Mouse (Mus musculus) left cerebral cortex, postnatal 4 days (tissue): Measurements from ENCODE around the gene Vangl1. TPM values are rescaled to one million over a fixed set of nuclear protein-coding genes. Genes with fewer than 3 reads are reported as not detected.
A peak's percentile ranks its signal among the peaks of the same experiment; 100 is the strongest.
"Not testable (repeated sequence)": the region's sequence is repeated elsewhere in the genome, so short reads cannot be mapped to it uniquely, and the experiment has no call there.

Experiments
- DNase-seq: peaks from one replicate; pipeline ENCODE4 v3.0.0-alpha.2; 2022
- intact Hi-C: fragments of 180-260 bp; cut with DNase I; formaldehyde crosslinking; loops from one replicate; pipeline ENCODE4 v1.15.1; 2025
- total RNA-seq, 2 experiments: library from RNA; stranded (reverse); gene quantifications; 2 replicates each; pipeline ENCODE4 v1.2.3; 2021

The Vangl1 gene
- total RNA-seq, 2 experiments from 2014 or later: 10.4 to 12.8 TPM

DNA sequence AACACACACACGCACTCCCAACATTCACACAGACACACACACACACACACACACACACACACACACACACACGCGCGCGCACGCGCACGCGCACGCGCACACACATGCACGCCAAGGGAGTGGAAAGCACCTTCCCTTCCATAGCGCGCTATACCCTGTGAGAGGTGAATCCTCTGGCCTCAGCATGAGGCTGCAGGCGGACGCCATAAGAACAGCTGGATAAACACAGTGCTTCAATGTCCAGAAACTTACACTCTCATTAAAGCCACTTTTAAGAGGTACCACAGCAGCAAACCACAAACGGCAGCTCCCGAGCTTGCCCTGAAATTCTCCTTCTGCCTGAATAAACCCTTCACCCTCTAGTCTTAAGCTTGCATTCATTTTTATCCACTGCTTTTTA lies 28.8 kb downstream of the Vangl1 start:
- no peak for DNase-seq
- intact Hi-C loops: no loop called here

DNA sequence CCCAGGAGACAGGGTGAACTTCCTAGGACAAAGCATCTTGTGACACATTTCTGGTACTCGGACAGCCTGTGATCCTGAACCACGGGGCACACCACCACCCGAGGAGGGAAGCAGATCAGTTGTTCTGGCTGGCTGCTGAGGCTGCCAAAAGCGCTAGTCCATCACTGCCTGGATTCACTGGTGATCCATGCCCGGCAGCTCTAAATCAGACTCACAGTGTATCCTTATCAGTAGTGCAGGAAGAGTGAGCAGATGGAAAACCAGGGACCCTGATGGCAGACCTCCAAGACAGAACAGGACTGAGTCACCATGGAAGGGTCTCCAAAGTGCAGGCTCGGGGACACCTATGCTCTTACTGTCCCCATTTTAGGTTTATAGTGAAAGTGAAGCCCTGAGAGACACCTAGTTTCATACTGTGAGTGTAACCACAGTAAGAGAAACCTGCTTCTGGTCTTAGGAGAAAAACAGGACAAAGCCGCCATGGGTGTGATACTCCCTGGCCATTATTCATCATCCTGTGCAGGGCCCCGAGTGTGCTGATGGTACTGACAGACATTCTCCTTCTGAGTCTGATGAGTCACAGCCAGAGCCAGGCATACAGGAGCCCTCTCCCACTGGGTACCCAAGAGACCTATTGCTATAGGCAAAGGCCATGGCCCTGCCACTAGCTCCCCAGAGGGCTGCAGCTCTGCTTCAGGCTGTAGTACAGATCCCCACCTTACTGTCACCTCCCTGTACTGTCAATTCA lies 30.2 kb downstream of the Vangl1 start:
- DNase-seq: no peak
- intact Hi-C loops: no loop called here

- intact Hi-C loops: no loop called here
- peak; percentile 97 for DNase-seq
Measured at GRCm38 (mm10) chr3:102169197-102169905, 35.1 kb downstream of the Vangl1 start.

GRCm38 (mm10) chr3:102167555-102168210 lies 36.8 kb downstream of the Vangl1 start:
- no peak for DNase-seq
- intact Hi-C loops: no loop called here

GRCm38 (mm10) chr3:102166794-102167193 lies 37.7 kb downstream of the Vangl1 start:
- DNase-seq: no peak
- intact Hi-C loops: no loop called here

DNA sequence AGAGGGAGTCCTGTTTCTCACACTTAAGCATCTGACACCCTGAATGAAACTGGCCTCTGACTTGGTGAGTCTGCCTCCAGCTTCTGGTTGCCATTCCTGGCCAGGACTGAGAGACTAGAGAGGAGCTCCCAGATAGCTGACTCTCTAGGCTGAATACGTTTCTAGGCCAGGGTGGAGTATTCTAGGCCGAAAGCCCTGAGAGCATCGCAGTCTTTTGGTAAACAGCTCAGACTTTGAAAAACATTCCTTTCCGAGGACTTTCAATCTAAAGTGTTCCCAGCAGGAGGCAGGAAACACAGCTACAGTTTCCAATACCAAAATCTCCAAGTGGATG lies 38.2 kb downstream of the Vangl1 start:
- intact Hi-C loops: no loop called here
- no peak for DNase-seq

GRCm38 (mm10) chr3:102165536-102166286 lies 38.8 kb downstream of the Vangl1 start:
- DNase-seq: no peak
- intact Hi-C loops: no loop called here

- intact Hi-C loops: no loop called here
- no peak for DNase-seq
Measured at GRCm38 (mm10) chr3:102164911-102165310, 39.6 kb downstream of the Vangl1 start.

- DNase-seq, intact Hi-C loops: not testable (repeated sequence)
Measured at GRCm38 (mm10) chr3:102163861-102164260, 40.6 kb downstream of the Vangl1 start.

DNA sequence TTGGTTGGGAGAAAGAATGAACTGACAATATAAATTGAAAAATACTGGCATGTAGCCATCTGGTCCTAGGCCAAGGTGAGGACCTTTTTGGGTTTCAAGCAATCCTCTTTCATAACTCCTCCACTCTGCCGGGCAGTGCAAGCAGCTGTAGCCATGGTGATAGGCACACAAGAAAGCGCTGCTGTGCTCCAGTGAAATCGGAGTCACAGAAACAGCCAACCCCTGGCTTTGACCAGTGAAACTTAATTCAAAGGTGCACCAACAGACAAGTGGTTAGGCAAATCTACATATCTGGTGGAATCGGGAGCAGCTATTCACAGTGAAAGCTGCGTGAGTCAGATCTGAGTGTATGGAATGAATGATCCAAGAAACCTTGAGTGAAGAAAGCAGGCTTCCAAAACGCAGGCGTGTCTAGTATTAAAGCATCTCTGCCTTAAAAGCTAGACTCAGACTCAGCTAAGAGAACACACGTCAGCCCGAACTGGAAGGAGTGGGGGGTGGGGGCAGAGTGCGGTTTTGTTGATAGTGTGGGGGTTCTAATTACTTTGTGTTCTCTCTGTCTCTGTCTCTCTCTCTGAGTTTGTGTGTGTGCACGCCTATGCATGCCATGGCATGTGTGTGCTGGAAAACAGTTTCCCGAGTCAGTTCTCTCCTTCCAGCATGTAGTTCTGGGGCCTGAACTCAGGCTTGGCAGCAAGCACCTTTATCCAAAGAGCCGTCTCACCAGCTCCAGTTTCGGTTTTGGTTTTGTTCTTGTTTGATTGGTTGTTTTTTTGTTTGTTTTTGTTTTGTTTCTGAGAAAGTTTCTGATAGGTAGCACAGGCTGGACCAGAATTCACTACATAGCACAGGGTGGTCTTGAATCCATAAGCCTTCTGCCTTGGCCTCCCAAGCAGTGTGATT lies 44.8 kb downstream of the Vangl1 start:
- intact Hi-C loops: loop anchor here (2.0 kb wide), 1 partner anchor 65 kb away; no protein-coding TSS in a partner anchor
- DNase-seq: peak; percentile 35

DNA sequence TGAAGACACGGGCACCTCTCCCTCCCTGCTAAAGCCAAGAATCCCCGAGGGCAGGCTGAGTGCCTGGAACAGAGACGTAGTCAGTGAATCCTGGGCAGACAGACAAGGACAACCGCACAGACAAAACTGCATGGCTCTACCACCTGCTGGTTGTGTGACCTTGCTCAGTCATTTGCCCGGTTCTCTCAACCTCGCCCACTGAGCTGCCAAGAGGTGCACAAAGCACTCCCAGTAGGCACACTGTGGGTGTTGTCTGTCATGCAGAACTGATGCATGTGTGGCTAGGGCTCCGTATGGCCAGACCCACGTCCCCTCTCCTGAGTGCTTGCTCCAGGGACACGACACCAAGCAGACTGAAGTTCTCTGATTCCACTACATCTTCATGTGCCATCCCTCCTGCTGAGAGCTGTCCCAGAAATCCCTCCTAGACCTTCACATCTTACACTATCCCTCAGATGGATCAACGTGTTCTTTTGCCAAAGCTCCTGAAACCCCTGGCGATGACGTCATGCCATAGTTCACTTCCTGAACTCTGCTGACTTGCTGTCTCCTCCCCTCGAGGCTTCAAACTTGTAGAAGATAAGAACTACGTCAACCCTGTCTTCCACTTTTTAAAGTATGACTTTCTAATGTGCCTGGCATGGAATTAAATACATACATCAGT lies 45.6 kb downstream of the Vangl1 start:
- intact Hi-C loops: loop anchor here (2.0 kb wide), 1 partner anchor 64 kb away; no protein-coding TSS in a partner anchor
- DNase-seq: no peak

- DNase-seq: no peak
- intact Hi-C loops: loop anchor here (2.0 kb wide), 1 partner anchor 63 kb away; no protein-coding TSS in a partner anchor
Measured at GRCm38 (mm10) chr3:102157652-102158051, 46.8 kb downstream of the Vangl1 start.

- no peak for DNase-seq
Measured at GRCm38 (mm10) chr3:102156737-102157136, 47.8 kb downstream of the Vangl1 start.

DNA sequence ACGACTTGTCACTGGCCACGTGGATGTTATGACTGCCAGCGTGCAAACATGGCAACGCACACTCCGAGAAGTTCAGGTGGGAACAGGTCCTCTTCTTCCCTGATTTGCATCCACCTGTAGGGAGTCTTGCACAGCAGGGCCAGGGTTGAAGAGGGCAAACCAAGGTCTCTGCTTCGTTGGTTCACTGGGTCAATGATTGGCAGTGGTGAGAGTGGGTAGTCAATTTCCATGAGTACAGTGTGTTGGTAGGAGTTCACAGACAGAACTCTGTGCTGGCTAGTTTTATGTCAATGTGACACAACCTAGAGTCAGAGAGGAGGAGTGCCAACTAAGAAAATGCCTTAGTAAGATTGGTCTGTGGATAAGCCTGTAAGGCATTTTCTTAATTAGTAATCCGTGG lies 50.4 kb downstream of the Vangl1 start:
- intact Hi-C loops: no loop called here
- DNase-seq: no peak

More at GRCm38 (mm10) chr3:102156737-102157136, 47.8 kb downstream of the Vangl1 start:
- intact Hi-C loops: no loop called here

- intact Hi-C loops: no loop called here
- DNase-seq: no peak
Measured at GRCm38 (mm10) chr3:102152872-102153271, 51.6 kb downstream of the Vangl1 start.

- intact Hi-C loops: no loop called here
- DNase-seq: no peak
Measured at GRCm38 (mm10) chr3:102152471-102152870, 52.0 kb downstream of the Vangl1 start.

- intact Hi-C loops: no loop called here
- no peak for DNase-seq
Measured at GRCm38 (mm10) chr3:102151850-102152249, 52.6 kb downstream of the Vangl1 start.

GRCm38 (mm10) chr3:102149941-102150340 lies 54.6 kb downstream of the Vangl1 start:
- intact Hi-C loops: no loop called here
- DNase-seq: no peak

- DNase-seq: no peak
- intact Hi-C loops: no loop called here
Measured at GRCm38 (mm10) chr3:102147189-102147588, 57.3 kb downstream of the Vangl1 start.
